Mouse (Mus musculus): ENCODE results near the gene Mypop.

Gene Mypop

DNA sequence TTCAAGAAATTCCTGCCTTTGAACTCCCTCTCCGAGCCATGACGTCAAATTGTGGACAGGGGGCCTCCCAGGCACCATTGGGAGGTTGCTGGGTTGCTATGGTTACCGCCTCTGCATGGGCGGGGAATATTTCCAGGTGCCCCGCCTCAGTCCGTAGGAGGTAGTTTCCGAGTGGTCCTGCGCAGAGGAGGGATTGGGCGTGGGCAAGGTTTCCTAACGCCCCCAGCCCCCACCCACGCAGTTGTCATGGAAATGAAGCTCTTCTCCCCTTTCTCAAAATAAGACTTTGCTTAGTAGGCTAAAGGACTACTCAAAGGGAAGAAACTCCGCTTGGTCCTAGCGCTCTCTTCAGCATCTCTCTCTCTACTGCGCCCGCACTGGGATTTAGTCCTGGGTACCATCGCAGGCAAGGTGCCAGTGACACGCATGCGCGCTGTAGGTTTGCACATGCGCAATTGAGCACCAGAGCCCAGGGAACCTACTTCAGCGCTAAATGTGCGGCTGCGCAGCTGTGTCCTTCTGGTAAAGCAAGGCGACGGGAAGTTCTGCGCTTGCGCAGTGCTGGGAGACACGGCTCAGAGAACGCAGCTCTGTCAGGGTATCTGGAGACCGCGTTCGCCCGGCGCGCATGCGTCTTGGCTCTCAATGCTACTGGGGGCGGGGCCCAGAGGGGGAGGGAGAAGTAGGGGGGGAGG lies at the start of gene Mypop:
TSS of gene Mypop (plus strand) at position 645 of the 695 bp plus-strand sequence.
- DNase-seq, result peak; percentile 97

DNA sequence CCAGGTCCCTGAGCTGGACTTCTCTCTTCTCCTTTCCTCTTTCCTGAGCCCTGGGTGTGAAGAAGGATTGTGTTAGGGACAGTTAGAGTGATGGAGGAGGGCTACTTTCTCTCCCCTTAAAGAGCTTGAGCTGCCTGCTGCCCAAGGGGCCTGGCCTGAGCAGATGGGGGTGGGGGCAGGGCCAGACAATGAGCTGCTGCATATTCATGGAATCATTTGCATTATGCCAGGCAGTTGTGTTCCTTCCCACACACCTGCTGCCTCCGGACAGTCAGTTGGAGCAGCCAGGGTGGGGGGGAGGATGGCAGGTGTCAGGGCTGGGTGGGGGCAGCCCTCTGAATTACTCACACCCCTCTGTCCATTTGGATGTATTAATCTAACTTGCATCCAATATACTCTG lies 48.7 kb upstream of the Mypop start:
- DNase-seq, result no peak

DNA sequence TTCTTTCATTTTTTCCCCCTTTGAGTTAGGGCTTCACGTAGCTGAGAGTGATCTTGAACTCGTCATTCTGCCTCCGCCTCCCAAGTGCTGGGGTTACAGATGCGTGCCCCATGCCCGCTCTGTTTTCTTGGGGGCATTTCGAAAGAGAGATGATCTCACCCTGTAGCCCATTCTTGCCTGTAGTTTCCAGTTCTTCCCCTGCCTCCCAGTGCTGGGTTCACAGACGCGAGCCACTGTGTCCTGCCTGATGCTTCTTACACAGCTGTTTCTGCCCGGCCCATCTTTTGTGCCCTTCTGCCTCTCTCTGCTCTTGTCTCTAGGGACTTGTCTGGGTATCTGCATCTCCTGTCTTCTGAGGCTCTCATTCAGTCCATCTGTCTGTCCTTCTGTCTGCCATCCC lies 48.2 kb upstream of the Mypop start:
- no peak for DNase-seq

DNA sequence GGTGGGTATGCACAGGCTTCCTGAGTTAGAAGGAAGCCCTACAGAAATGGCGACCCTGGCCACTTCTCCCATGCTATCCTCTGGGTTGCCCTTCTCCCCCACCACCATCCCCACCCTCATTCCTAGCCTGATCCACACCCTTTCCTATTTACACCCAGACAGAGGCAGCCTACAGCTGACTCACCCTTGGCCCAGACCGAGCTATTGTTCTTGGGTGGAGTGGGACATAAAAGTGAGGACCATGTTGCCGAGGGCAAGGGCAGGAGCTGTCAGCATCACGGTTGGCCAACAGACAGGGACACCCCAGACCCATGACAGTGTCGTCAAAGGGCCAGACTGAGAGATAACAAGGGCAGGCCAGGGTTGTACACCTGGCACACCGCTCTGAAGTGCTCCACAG lies 42.9 kb upstream of the Mypop start:
- no peak for DNase-seq

DNA sequence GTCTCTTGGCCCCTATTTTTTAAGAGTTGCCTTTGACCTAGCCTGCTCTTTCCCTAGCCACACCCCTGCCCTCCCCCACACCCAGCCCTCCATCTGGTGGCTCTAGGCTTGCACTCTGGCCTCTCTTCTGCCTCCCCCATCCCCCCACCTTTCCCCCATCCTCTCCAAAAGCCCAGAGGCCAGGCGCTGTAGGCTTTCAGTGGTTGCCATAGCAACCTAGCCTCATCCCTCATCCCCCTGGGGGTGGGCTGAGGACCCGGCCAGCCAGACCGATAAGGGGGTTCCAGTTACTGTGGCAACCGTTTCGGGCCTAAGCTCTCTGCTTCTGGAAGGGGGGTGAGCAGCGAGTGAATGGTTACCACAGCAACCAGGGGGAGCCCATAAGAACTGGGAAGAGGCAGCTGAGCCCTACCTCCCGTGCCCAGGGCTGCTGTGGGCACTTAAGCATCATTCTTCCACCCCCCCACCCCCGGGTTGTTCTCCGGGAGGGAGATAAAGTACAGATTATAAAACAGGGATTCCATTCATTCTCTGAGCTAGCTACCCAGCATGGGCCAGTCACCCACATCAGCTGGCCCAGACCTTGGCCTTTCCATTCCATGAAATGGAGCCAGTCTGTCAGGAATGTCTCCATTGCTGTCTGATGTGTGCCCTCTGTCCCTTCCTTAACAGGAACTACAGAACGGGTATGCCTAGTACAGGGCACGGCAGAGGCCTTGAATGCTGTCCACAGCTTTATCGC lies 41.1 kb upstream of the Mypop start:
- no peak for DNase-seq

DNA sequence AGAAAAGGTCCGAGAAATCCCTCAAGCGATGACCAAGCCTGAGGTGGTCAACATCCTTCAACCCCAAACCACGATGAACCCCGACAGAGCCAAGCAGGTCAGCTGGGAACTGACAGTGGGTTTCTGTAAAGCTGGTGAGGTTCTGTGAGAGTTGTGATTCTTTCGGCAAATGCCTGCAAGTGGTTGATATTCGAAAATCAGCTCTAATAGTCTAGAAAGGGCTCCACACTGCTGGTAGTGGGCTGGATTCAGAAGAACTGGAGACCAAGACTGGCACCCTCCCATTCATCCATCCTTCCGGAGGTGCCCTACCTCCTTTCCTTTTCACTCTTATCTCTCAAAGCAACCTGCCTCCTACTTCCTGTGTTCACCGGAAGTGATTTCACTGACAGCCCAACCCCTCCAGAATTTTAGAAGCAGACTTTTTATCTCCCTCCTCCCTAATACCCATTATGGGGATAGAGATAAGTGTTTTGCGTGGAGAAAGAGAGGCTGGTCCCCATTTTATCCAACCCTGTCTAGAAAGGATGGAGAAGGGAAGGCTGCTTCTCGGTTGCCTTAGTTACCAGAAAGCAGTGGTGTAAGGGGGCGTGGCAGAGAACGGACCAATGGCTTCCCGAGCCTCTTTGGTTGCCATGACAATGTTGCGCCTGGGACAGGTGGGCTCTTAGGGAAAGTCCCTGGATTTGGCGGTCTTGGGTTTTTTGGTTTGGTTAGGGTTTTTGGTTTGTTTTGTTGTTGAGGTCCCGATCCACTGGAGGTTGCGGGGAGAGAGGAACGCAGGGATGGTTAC lies 40.3 kb upstream of the Mypop start:
- DNase-seq, result no peak

DNA sequence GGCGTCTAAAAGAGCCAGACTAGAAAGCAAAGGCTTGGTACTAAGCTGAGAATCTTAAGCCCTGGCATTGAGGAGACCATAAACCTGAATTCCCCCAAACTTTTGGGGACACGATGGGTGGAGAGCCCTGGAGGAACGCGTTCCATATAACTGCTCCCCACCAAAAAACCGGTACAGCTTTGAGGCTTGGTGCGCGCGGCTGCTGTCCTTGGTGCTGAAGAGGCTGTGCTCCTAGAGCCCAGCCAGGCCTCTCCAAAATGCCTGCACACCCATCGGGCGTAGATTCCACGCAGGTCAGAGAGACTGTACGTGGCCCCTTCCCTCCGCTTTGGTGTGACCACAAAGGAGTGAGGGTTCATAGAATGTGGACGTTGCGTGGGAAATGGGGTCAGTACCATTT lies 39.6 kb upstream of the Mypop start:
- DNase-seq, result peak; percentile 56

DNA sequence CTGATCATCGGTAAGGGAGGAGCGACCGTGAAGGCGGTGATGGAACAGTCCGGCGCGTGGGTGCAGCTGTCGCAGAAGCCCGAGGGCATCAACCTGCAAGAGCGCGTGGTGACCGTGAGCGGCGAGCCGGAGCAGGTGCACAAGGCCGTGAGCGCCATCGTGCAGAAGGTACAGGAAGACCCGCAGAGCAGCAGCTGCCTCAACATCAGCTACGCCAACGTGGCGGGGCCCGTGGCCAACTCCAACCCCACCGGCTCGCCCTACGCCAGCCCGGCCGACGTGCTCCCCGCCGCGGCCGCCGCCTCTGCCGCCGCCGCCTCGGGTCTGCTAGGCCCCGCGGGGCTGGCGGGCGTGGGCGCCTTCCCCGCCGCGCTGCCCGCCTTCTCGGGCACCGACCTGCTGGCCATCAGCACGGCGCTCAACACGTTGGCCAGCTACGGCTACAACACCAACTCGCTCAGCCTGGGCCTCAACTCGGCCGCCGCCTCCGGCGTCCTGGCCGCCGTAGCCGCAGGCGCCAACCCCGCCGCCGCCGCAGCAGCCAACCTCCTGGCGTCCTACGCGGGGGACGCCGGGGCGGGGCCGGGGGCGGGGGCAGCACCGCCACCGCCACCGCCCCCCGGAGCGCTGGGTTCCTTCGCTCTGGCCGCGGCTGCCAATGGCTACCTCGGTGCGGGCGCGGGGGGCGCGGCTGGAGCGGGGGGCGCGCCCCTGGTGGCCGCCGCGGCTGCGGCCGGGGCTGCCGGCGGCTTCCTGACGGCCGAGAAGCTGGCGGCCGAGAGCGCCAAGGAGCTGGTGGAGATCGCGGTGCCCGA lies 33.3 kb upstream of the Mypop start:
- DNase-seq, result peak; percentile 48

DNA sequence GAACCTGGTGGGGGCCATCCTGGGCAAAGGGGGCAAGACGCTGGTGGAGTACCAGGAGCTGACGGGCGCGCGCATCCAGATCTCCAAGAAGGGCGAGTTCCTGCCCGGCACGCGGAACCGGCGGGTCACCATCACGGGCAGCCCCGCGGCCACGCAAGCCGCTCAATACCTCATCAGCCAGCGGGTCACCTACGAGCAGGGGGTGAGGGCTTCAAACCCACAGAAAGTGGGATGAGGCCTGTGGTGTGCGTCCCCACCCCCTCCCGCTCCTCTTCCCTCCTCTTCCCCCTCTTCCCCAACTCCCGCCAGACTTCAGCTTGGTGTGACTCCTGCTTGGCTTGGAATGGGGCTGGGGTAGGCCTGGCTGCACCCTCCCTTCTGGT lies 32.7 kb upstream of the Mypop start:
- DNase-seq, result no peak

DNA sequence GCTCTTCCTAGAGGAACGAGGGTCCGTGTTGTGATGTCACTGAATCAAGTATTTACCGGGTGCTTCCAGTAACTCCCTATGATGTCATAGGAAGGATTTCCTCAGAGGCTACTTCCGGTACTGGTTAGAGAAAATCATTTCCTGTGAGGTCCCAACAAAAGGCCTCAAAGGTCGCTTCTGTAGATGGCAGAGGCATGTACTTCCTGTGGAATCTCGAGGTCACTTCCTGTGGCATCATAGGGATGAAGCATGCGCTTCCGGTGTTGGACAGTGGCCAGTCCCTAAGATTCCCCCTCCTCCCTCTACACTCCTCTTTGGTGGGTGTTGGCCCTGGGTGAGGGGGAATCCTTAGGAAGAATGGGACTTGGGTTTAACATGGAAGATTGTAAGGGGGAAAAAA lies 31.6 kb upstream of the Mypop start:
- no peak for DNase-seq

DNA sequence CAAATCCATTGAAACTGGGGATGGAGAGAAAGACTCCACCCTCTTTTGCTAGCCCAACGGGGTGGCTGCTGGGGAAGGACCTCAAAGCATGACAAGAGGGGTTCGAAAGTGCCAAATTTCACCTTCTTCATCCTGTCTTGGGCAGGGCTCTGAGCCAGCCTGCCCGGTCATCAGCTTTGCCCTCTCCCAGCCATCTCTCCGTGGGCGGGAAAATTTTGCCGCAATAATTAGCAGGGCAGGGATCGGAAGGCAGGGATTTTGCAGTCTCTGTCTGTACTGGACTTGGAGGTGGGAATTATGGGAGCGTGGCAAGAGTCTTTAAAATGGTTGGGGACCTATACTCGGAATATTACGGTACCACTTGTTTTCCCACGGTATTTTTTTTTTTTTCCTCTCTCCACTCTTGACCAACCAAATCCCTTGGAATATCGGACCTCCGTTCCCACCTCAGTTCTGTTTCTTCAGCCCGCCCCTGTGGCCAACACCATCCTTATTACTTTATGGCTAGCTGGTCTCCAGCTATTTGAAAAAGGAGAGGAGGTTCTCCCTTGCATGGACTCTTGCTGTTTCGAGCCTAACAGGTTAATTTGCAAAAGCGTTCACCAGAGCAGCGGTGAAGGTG lies 28.8 kb upstream of the Mypop start:
- DNase-seq, result no peak

DNA sequence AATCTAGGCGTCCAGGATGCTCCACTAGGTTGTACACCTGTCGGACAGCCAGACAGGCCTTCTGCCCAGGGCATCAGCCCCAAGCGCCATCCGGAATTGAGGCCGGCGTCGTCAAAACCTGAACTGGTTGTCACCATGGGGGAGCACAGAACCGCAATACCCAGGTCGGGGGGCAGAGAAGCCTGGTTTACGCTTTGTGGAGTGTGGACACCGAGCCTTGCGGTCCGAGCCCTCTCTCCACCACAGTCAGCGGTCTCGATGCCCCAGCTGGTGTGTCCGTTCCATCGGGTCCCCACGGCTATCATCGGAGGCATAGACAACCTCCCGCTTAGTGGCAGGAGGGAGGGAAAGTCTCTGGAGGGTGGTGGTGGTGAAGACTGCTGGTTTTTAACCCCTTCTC lies 28.2 kb upstream of the Mypop start:
- no peak for DNase-seq

DNA sequence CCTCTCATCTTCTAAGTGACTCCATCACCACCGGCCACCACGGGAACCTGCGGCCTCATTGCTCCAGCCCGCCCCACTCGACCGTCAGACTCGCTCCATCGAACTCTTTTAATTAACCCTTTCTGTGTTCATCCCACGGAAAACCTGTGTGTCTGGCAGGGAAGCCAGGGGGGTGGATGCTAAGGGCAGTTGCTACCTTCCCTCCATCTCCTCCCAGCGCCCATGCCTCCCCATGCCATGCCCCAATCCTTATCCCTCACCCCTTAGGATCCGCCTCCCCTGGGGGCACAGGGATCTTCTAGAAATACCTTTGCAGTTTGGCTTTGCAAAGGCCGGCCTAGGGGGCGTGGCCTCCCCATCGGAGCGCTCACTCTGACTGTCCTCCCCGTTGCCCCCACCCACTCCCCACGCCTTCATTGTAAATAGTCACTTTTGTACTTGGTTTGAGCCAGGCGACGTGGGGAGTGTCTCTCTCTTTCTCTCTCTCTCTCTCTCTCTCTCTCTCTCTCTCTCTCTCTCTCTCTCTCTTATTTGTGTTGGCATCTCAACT lies 27.7 kb upstream of the Mypop start:
- DNase-seq, result no peak

DNA sequence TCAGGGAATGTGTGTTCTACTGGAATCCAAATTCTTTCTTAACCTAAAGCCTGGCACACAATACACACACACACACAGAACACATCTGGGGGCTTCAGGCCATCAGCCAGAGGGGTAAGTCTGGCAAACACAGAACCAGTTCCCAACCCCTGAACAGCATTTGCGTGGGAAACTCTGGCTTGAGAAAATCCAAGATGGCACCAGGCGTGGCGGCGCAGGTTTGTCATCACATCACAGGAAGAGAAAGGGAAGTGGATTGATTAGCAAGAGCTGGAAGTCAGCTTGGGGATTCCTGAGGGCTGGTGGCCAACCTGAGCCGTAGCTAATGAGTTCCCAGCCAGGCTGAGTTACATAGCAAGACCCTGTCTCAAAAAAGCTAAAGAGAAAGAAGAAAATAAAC lies 25.7 kb upstream of the Mypop start:
- DNase-seq, result no peak

DNA sequence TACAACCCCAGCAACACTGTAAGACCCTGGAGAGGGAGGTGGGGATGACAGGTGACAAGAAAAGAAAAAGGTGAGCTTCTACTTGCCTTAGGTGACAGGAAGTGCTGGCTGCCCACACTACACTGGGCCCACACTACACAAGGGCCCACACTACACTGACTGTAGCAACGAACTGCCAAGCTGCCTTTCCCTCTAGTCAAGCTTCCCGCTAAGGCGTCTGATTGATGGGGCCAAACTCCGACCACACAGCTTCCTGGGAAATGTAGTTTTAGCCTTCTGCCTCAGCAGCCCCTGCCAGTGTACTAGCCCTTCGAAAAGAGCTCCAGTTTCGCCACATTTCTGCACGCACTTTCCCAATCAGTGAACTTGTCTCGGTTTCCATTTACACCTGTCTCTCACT lies 23.4 kb upstream of the Mypop start:
- DNase-seq, result no peak

DNA sequence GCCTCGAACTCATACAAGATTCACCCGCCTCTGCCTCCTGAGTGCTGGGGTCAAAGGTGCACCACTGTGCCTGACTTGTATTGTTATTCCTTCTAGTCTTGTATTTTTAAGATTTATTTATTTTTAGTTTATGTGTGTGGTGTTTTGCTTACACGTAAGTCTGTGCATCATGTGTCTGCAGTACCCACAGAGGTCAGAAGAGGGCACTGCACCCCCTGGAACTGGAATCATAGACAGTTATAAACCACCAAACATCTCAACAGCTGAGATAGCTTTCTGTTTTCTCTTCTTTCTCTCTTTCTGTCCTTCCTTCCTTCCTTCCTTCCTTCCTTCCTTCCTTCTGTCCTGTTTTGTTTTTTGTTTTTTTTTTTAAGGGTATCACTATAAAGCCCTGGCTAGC lies 20.1 kb upstream of the Mypop start:
- DNase-seq, result no peak

DNA sequence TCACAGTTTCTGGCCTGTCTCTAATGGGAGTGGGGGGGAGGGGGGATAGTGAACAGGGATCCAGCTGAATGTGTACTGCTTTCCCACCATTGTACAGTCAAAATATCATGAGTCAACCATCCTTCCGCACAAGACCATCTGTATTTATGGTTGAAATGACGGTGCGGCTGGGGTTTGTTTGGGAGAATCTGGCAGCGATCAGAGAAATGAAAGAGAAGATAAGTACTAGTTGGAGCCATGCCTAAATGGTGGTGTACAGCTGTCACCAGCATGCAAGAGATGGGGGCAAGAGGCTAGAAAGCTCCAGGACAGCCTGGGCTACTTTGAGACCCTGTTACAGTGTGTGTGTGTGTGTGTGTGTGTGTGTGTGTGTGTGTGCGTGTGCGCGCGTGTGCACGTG lies 12.7 kb upstream of the Mypop start:
- no peak for DNase-seq

DNA sequence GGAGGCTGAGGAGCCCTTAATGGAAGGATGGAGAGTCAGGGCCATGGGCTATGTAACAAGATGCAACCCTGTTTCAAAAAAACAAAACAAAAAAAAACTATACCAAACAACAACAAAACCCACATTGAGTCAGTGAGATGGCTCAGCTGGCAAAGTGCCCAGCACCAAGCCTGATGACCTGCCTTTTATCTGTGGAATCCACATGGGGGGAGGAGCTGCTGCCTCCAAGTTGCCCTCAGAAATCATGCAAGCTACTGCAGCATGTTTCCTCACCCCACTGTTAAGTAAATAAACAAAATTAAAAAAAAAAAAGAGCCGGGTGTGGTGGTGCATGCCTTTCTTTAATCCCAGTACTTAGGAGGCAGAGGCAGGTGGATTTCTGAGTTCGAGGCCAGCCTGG lies 4.5 kb upstream of the Mypop start:
- DNase-seq, result no peak

DNA sequence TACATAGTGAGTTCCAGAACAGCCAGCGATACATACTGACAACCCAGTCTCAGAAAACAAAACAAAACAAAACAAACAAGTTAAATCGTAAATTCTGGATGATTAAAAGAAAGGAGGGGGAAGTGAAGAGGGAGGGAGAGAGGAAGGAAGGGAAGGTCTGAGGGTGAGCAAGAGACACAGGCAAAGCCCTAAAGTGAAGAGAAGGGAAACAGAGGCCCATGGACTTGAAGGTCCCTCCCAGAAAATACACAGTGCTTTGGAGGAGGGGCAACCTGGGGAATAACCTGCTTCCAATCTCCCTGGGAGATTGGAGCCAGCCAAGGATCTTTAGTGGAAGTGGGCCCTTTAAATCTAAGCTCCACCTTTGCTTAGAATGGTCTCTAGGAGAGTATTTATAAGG lies 3.9 kb upstream of the Mypop start, which contains the start of gene Nanos2:
TSS of gene Nanos2 (plus strand) at position 301 of the 400 bp plus-strand sequence.
- no peak for DNase-seq

DNA sequence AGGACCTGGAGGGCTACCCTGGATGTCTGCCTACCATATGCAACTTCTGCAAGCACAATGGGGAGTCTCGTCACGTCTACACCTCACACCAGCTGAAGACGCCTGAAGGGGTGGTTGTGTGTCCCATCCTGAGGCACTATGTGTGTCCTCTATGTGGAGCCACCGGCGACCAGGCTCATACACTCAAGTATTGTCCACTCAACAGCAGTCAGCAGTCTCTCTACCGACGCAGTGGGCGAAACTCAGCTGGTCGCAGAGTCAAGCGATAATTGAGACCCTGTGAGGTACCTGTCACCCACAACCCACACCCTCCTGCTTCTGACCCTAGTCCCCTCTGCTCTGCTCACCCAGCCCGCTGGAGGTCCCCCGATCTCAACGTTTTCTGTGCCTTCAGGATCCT lies 3.3 kb upstream of the Mypop start:
- DNase-seq, result no peak

DNA sequence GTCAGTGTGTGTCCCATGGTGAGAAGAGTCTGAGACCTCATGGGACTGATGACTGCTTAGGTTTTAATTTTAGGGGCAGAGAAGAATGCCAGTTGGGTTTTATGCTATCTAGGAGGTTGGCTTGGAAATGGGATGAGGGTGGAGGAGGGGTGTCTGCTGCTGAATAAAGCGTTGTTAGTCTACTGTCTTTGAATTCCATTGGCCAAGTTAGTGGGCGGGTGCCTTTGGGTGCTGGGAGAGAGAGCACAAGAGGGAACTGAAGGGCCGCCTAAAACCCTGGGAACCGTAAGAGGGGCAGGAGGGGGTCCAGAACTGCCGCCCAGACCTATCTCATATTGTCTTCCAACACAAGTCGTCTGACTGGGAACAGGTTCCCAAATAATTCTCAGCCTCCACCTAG lies 2.3 kb upstream of the Mypop start:
- no peak for DNase-seq

DNA sequence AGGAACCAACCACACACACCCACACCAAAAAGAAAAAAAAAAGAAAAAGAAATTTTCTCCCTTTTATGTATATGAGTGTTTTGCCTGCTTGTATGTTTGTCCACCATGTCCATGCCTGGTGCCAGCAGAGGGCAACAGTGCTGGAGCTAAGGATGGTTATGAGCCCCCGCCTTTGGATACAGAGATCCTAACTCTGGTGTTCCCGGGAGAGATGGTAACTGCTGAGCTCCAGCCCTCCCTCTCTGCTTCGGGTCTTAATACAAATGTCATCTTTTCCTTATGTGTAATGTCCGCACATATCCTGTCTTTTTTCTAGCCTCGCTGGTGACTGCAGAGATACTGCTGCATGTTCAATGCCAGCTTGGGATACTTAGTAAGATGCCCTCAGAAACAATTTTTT lies 1.1 kb upstream of the Mypop start:
- no peak for DNase-seq
